Mouse (Mus musculus) ES-E14 (cell line): ENCODE measurements around the gene Mrpl18.

Experiments used
- HCFC1 ChIP-seq: IDR thresholded peaks from 2 replicates; pipeline ENCODE4 v1.6.1; 2012; ENCODE audit warnings: low read length, inconsistent platforms, borderline replicate concordance; ENCODE audit not compliant: insufficient read depth
- MAFK ChIP-seq: IDR thresholded peaks from 2 replicates; pipeline ENCODE4 v1.6.1; 2014; ENCODE audit warnings: mild to moderate bottlenecking, low read depth, low read length, inconsistent platforms; ENCODE audit not compliant: insufficient read depth
- ZNF384 ChIP-seq: IDR thresholded peaks from 2 replicates; pipeline ENCODE4 v1.6.1; 2012; ENCODE audit warnings: low read depth, low read length, inconsistent platforms

- TF ChIP-seq ZNF384 (no peak), MAFK (no peak), HCFC1 (no peak)
These were observed 9.6 kb upstream of the Mrpl18 start for GRCm38 (mm10) chr17:12925703-12926180.
